Mouse (Mus musculus) lung, postnatal 36 days (tissue): ENCODE measurements around the gene Cand2.

Experiments used
- DNase-seq: peaks from one replicate; pipeline ENCODE4 v3.0.0; 2022; ENCODE audit warnings: mixed read lengths

Gene Cand2

GRCm38 (mm10) chr6:115775838-115776237, 1.5 kb downstream of the Cand2 start:
- no peak for DNase-seq

GRCm38 (mm10) chr6:115776363-115776762, 2.0 kb downstream of the Cand2 start:
- peak; percentile 26 for DNase-seq

DNA sequence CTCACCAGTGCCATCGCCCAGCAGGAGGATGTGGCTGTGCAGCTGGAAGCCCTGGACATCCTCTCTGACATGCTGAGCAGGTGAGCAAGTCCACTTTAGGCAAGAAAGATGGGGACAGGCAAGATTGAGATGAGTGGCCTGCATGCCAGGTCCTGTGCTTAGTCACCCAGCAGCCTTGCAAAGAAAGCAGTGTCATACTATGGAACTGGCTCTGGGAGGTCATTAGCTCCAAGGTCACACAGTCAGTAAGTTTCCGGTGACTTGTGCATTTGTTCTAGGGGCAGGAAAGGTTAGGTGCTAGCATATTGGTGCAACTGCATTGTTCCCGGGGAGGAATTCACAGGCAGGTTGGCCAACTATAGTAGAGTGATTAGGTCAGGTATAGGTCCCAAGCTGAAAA, 8.4 kb downstream of the Cand2 start:
- DNase-seq = no peak

DNA sequence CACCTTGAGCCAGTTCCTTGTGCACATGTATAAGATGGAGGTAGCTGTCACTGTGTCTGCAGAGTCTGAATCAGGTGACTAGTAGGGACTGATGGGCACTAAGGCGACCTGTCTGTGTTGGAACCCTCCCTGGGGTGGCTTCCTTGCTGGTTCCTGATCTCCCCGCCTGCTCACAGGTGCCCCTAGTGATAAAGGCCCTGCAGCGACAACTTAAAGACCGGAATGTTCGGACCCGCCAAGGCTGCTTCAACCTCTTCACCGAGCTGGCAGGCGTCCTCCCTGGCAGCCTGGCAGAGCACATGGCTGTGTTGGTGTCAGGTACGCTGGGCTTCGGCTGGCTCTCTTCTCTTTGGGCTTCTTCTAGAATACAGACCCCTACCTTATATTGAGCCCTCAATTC, 16.7 kb downstream of the Cand2 start:
- no peak for DNase-seq

DNA sequence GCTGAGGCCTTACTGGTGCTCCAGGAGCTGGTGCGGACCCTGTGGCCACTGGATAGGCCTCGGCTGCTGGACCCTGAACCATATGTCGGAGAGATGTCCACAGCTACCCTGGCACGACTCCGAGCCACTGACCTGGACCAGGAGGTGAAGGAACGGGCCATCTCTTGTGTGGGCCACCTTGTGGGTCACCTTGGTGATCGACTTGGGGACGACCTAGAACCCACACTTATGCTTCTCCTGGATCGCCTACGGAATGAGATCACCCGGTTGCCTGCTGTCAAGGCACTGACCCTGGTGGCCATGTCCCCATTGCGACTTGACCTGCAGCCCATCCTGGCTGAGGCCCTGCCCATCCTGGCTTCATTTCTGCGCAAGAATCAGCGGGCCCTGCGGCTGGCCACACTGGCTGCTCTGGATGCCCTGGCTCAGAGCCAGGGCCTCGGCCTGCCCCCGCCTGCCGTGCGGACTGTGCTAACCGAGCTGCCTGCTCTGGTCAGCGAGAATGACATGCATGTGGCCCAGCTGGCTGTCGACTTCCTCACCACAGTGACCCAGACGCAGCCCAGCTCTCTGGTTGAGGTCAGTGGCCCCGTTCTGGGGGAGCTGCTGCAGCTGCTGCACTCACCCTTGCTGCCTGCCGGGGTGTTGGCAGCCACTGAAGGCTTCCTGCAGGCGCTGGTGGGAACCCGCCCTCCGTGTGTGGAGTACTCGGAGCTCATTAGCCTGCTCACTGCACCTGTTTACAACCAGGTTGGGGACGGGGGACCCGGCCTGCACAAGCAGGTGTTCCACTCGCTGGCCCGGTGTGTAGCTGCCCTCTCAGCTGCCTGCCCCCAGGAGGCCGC, 17.7 kb downstream of the Cand2 start:
- no peak for DNase-seq

GRCm38 (mm10) chr6:115792691-115793215, 18.4 kb downstream of the Cand2 start:
- DNase-seq = no peak

GRCm38 (mm10) chr6:115801811-115802210, 27.5 kb downstream of the Cand2 start:
- DNase-seq = peak; percentile 59

DNA sequence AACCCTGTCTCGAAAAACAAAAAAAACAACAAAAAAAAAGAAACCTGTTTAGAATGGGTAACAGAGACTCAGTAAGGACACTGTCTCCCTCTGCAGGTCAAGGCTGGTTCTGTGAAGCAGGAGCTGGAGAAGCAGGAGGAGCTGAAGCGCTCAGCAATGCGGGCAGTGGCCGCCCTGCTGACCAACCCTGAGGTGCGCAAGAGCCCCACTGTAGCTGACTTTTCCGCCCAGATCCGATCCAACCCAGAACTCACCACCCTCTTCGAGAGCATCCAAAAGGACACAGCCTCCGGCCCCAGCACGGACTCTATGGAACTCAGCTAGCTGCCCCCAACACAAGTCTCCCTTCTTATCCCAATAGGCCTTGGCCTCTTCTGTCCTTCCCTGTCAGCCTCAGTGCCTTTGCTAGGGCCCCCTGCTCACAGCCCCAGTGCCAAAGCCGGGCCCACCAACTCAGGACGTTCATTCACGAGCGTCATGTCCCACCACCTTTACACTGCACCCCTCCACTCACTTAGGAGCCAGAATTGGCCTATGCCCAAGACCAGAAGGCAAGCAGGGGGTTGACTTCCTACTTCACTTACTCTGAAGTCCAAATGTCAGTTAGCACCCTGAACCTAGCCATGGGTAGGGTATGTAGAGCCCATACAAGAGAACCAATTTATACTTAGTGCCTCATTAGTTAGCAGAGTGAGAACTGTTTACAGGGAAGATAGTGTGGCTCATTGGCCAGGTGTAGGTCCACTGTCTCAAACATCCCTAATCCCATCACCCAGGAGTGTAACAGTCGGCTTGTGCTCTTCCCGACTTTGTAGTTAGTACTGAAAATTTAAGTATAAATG, 29.4 kb downstream of the Cand2 start:
- peak; percentile 87 for DNase-seq

- DNase-seq = no peak
Measured at GRCm38 (mm10) chr6:115804432-115805192, 30.3 kb downstream of the Cand2 start.

- DNase-seq = no peak
Measured at GRCm38 (mm10) chr6:115807464-115808195, 33.3 kb downstream of the Cand2 start.

DNA sequence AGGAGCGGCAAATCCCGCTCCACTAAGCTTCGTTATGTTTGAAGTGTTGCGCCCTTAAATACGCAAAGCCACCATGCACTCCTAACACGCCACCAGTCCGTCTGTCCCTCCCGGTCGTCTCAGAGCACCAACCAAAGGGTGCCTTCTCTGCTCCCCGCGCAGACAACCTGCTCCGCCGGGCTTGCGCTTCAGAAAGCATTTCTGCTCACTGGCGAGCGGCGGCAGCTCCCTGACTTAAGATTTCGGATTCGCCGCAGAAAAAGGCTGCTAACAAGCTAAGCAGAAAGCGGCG, 33.8 kb downstream of the Cand2 start:
- no peak for DNase-seq

- peak; percentile 93 for DNase-seq
Measured at GRCm38 (mm10) chr6:115808488-115809231, 34.3 kb downstream of the Cand2 start, which contains the start of gene Rpl32. Rpl32 (minus strand) TSS chr6:115808747.

- DNase-seq = no peak
Measured at GRCm38 (mm10) chr6:115811606-115812005, 37.3 kb downstream of the Cand2 start.

DNA sequence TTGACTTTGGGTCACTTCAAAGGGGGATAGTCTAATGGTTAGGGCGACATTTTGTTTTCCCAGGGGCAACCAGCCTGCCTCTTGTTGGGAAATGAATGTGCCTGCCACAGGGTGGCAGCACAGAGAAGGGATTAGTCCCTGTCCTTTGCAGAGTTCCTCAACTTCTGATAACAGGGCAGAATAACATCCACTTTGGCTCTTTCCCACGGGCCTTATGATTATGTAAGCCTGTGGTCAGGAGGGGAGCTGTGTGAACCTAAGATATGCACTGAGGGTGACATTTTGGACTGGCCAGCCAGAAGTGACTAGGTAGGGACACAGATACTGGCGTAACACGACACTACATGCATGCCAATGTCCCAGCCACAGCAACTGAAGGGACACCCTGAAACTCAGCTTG, 39.8 kb downstream of the Cand2 start:
- DNase-seq = peak; percentile 78

- DNase-seq = no peak
Measured at GRCm38 (mm10) chr6:115815041-115815440, 40.7 kb downstream of the Cand2 start.

- no peak for DNase-seq
Measured at GRCm38 (mm10) chr6:115818129-115818528, 43.8 kb downstream of the Cand2 start.

DNA sequence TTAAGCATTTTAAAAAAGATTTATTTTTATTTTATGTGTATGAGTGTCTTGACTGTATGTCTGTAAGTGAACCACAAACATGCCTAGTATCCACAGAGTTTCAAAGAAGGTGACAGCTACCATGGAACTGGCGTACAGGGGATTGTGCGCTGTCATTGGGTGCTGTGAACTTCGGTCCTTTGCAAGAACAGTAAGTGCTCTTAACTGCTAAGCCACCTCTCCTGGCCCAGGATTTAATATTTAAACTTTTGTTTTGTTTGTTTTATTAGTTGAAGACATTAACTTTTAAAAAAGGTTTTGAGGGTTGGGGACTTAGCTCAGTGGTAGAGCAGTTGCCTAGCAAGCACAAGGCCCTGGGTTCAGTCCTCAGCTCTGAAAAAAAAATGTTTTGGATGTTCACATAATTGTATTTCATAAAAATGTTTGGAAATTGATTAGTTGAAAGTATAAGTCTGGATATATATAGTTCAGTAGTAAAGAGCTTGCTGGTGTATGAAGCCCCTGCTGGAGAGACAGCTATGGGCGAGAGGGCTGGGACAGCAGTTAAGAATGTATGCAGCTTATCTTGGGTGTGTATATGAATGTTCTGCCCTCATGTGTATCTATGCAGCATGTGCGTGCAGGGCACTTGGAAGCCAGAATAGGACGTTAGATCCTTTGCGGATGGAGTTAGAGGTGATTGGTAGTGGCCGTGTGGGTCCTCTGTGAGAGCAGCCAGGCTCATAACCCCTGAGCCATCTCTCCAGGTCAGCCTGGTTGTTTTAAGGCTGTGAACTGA, 47.1 kb downstream of the Cand2 start:
- DNase-seq = no peak

DNA sequence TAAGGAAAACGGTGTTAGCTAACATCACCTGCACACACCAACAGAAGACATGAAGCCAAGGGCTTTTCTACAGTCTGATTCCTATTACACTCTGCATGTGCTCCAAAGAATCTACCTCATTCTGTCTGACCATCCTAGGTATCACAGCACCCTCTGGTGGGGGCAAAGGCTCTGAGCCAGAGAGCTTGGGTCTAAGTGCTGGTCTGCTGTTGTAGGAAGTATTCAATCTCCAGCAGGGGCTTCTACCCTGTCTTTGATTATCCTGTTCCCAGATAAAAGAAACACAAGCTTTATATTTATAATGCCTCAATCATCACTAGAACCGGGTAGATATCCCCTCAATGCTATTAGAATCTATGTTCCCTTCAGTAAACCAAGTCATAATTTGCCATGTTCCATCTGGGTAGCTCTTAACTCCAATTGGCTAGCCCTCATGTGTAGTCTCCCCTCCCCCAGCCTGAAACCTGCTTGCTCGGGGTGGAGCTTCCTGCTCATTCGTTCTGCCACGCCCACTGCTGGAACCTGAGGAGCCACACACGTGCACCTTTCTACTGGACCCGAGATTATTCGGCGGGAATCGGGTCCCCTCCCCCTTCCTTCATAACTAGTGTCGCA, 49.6 kb downstream of the Cand2 start:
- peak; percentile 74 for DNase-seq

- no peak for DNase-seq
Measured at GRCm38 (mm10) chr6:115830779-115831601, 56.7 kb downstream of the Cand2 start.
